Mouse (Mus musculus): ENCODE data around the gene Tat. TPM values are rescaled to one million over a fixed set of nuclear protein-coding genes. Genes with fewer than 3 reads are reported as not detected.
A peak's percentile ranks its signal among the peaks of the same experiment; 100 is the strongest.
"Not testable (repeated sequence)": the region's sequence is repeated elsewhere in the genome, so short reads cannot be mapped to it uniquely, and the experiment has no call there.

Tat gene
- total RNA-seq, 2 experiments from 2014 or later, result not detected

- DNase-seq, result no peak
These were observed 7.7 kb upstream of the Tat start for GRCm38 (mm10) chr8:109982386-109983105.

- DNase-seq, result no peak
These were observed 6.3 kb upstream of the Tat start for GRCm38 (mm10) chr8:109983944-109984343.

- DNase-seq, result no peak
These were observed 3.9 kb upstream of the Tat start for GRCm38 (mm10) chr8:109986384-109986783.

GRCm38 (mm10) chr8:109987776-109988175, 2.5 kb upstream of the Tat start:
- DNase-seq, result no peak

GRCm38 (mm10) chr8:109989151-109989550, 1.1 kb upstream of the Tat start:
- no peak for DNase-seq

GRCm38 (mm10) chr8:109992166-109992565, 1.9 kb downstream of the Tat start:
- DNase-seq, result no peak

- no peak for DNase-seq
These were observed 2.7 kb downstream of the Tat start for GRCm38 (mm10) chr8:109992951-109993350.

GRCm38 (mm10) chr8:109997381-109997780, 7.1 kb downstream of the Tat start:
- DNase-seq, result no peak

- no peak for DNase-seq
These were observed 7.8 kb downstream of the Tat start for GRCm38 (mm10) chr8:109998066-109998465.

- no peak for DNase-seq
These were observed 9.7 kb downstream of the Tat start for GRCm38 (mm10) chr8:109999974-110000373.

- peak; percentile 19 for DNase-seq
These were observed 12.7 kb downstream of the Tat start for GRCm38 (mm10) chr8:110002953-110003352.

GRCm38 (mm10) chr8:110004300-110004699, 14.1 kb downstream of the Tat start:
- no peak for DNase-seq

GRCm38 (mm10) chr8:110006312-110007023, 16.2 kb downstream of the Tat start:
- DNase-seq, result no peak

- no peak for DNase-seq
These were observed 18.2 kb downstream of the Tat start for GRCm38 (mm10) chr8:110008228-110008994.

- no peak for DNase-seq
These were observed 18.8 kb downstream of the Tat start for GRCm38 (mm10) chr8:110008995-110009446.

- peak; percentile 53 for DNase-seq
These were observed 20.6 kb downstream of the Tat start for GRCm38 (mm10) chr8:110010868-110011267.

GRCm38 (mm10) chr8:110022081-110022480, 31.8 kb downstream of the Tat start:
- no peak for DNase-seq

GRCm38 (mm10) chr8:110022768-110023344, 32.6 kb downstream of the Tat start:
- no peak for DNase-seq

GRCm38 (mm10) chr8:110033771-110034170, 43.5 kb downstream of the Tat start:
- DNase-seq, result not testable (repeated sequence)

- no peak for DNase-seq
These were observed 44.1 kb downstream of the Tat start for GRCm38 (mm10) chr8:110034331-110034730.

- no peak for DNase-seq
These were observed 45.9 kb downstream of the Tat start for GRCm38 (mm10) chr8:110036156-110036555.

GRCm38 (mm10) chr8:110039216-110039615, 49.0 kb downstream of the Tat start:
- DNase-seq, result no peak

GRCm38 (mm10) chr8:110039659-110040058, 49.4 kb downstream of the Tat start, which contains the start of gene Chst4:
Chst4 (minus strand) TSS chr8:110039740.
- DNase-seq, result no peak

All from gastrocnemius, postnatal 10 days (tissue).